Mouse (Mus musculus): Measurements from ENCODE around the gene Gid8. TPM values are rescaled to one million over a fixed set of nuclear protein-coding genes. Genes with fewer than 3 reads are reported as not detected.

The Gid8 gene
- polyA plus RNA-seq, 1 experiment from 2014 or later: 59.1 TPM

- Histone ChIP-seq H3K4me2 (no peak overlapping the region), H3K36me3 (ENCODE audit: insufficient read depth) (no peaks in the 10 kb centered on the region), H3K9me3 (ENCODE audit: low read depth, low read length) (no peaks in the 10 kb centered on the region), H3K27me3 (ENCODE audit: insufficient read depth, low read length) (no peaks in the 10 kb centered on the region), H3K4me3 (ENCODE audit: low read depth, low read length) (no peak overlapping the region), H3K27ac (ENCODE audit: low read depth) (no peak overlapping the region), H3K4me1 (ENCODE audit: insufficient read depth) (no peaks in the 10 kb centered on the region), H3K9ac (no peak overlapping the region)
- WGBS: 45% methylated on average over 15 of the region's 15 CpGs
- DNase-seq (no peak), ATAC-seq (ENCODE audit: insufficient read depth) (no peak)
- no peak for TF ChIP-seq CTCF (IDR thresholded peaks at IDR 0.05; ENCODE audit: low read depth)
These were observed 48.8 kb downstream of the Gid8 start for GRCm38 (mm10) chr2:180758513-180759263.

- DNase-seq (no peak), ATAC-seq (ENCODE audit: insufficient read depth) (no peak)
- Histone ChIP-seq H3K27me3 (ENCODE audit: insufficient read depth, low read length) (no peaks in the 10 kb centered on the region), H3K9me3 (ENCODE audit: low read depth, low read length) (no peaks in the 10 kb centered on the region), H3K27ac (ENCODE audit: low read depth) (no peak overlapping the region), H3K4me3 (ENCODE audit: low read depth, low read length) (no peak overlapping the region), H3K4me1 (ENCODE audit: insufficient read depth) (no peaks in the 10 kb centered on the region), H3K4me2 (no peak overlapping the region), H3K36me3 (ENCODE audit: insufficient read depth) (no peaks in the 10 kb centered on the region), H3K9ac (no peak overlapping the region)
- WGBS: 74% methylated on average over 11 of the region's 11 CpGs
- no peak for TF ChIP-seq CTCF (IDR thresholded peaks at IDR 0.05; ENCODE audit: low read depth)
These were observed 55.1 kb downstream of the Gid8 start for GRCm38 (mm10) chr2:180764986-180765385.

- Histone ChIP-seq H3K4me1 (ENCODE audit: insufficient read depth) (no peaks in the 10 kb centered on the region), H3K36me3 (ENCODE audit: insufficient read depth) (no peaks in the 10 kb centered on the region), H3K9ac (no peak overlapping the region), H3K27me3 (ENCODE audit: insufficient read depth, low read length) (0 out of 2 replicates have a peak, but pooled peaks cover 3% of the 10 kb centered on the region), H3K4me3 (ENCODE audit: low read depth, low read length) (no peak overlapping the region), H3K4me2 (no peak overlapping the region), H3K9me3 (ENCODE audit: low read depth, low read length) (no peaks in the 10 kb centered on the region), H3K27ac (ENCODE audit: low read depth) (no peak overlapping the region)
- DNase-seq (no peak), ATAC-seq (ENCODE audit: insufficient read depth) (no peak)
- TF ChIP-seq CTCF (IDR thresholded peaks at IDR 0.05; ENCODE audit: low read depth): no peak
- WGBS: 63% methylated on average over 7 of the region's 7 CpGs
These were observed 55.8 kb downstream of the Gid8 start for GRCm38 (mm10) chr2:180765713-180766112.

Other genes with a start within 250 kb of the Gid8 start
- 2.6 and 3.0 TPM in 2 replicates for gene Ntsr1, start 210.1 kb upstream of the Gid8 start, polyA plus RNA-seq (2014; fragmentation: Nextera tagmentation; extraction: Ambion mirVana)
- gene Mrgbp, start 128.8 kb upstream of the Gid8 start, polyA plus RNA-seq (2014; fragmentation: Nextera tagmentation; extraction: Ambion mirVana): 34.7 and 39.0 TPM in 2 replicates
- gene Ogfr, start 120.9 kb upstream of the Gid8 start, polyA plus RNA-seq (2014; fragmentation: Nextera tagmentation; extraction: Ambion mirVana): 71.6 and 79.2 TPM in 2 replicates
- 24.2 and 29.0 TPM in 2 replicates for gene Col9a3, start 112.3 kb upstream of the Gid8 start, polyA plus RNA-seq (2014; fragmentation: Nextera tagmentation; extraction: Ambion mirVana)
- 0.14 and 0.17 TPM in 2 replicates for gene Tcfl5, start 67.4 kb upstream of the Gid8 start, polyA plus RNA-seq (2014; fragmentation: Nextera tagmentation; extraction: Ambion mirVana)
- gene Dido1, start 118 bp upstream of the Gid8 start, polyA plus RNA-seq (2014; fragmentation: Nextera tagmentation; extraction: Ambion mirVana): 34.1 and 36.0 TPM in 2 replicates
- 0.80 and 0.88 TPM in 2 replicates for gene Slc17a9, start 15.1 kb downstream of the Gid8 start, polyA plus RNA-seq (2014; fragmentation: Nextera tagmentation; extraction: Ambion mirVana)
- gene Bhlhe23, start 66.8 kb downstream of the Gid8 start, polyA plus RNA-seq (2014; fragmentation: Nextera tagmentation; extraction: Ambion mirVana): not detected in 2 replicates
- gene Ythdf1, start 210.8 kb downstream of the Gid8 start, polyA plus RNA-seq (2014; fragmentation: Nextera tagmentation; extraction: Ambion mirVana): 69.2 and 70.1 TPM in 2 replicates
- gene Birc7, start 218.9 kb downstream of the Gid8 start, polyA plus RNA-seq (2014; fragmentation: Nextera tagmentation; extraction: Ambion mirVana): 0.20 and 0.51 TPM in 2 replicates
- gene Nkain4, start 244.6 kb downstream of the Gid8 start, polyA plus RNA-seq (2014; fragmentation: Nextera tagmentation; extraction: Ambion mirVana): 123 and 138 TPM in 2 replicates

Data from lung, embryonic 14.5 days (tissue).